Mouse (Mus musculus) ZHBTc4 (cell line): ENCODE results near the gene Zfp36l1.

Experiments used
- DNase-seq: peaks from one replicate; pipeline ENCODE4 v3.0.0-alpha.2; 2011; ENCODE audit warnings: low read depth, low spot score

The Zfp36l1 gene

DNA sequence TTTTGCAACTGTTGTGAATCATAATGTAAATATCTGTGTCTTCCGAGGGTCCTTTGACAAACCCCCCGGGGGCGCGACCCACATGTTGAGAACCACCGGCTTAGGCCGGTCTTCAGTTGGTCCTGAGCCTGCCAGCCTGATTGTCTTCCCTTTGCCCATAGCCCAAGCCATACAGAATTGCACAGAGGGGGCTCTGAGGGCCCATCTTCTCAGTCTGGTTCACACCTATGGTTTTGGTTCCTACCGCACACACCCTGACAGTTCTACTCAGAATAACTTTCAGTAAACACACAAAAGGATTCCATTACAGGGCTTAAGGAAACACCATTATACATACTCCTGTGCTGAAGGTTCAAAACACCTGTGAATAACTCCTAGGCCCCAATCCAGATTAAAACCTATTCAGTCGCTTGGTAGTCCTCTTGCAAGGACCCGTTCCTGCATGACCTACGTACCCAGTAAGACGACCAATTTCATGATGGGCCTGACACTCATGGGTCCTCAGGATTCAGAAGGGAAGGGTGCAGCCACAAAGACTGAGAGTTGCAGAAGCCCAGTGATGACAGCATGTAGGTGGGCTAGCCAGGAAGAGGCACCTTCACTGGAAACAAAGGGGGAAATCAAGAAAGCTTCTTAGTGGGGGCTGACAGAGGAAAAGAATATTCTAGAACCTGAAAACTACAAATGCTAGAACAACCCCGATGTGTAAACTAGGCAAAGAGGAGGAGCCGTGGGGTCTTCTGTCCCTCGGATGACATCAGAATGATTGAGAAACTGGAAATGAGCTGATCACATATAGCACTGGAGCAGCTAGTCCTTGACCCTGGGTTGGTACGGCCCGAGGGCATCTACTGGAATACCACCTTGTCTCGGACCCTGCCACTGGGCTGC lies 18.8 kb upstream of the Zfp36l1 start:
- no peak for DNase-seq

DNA sequence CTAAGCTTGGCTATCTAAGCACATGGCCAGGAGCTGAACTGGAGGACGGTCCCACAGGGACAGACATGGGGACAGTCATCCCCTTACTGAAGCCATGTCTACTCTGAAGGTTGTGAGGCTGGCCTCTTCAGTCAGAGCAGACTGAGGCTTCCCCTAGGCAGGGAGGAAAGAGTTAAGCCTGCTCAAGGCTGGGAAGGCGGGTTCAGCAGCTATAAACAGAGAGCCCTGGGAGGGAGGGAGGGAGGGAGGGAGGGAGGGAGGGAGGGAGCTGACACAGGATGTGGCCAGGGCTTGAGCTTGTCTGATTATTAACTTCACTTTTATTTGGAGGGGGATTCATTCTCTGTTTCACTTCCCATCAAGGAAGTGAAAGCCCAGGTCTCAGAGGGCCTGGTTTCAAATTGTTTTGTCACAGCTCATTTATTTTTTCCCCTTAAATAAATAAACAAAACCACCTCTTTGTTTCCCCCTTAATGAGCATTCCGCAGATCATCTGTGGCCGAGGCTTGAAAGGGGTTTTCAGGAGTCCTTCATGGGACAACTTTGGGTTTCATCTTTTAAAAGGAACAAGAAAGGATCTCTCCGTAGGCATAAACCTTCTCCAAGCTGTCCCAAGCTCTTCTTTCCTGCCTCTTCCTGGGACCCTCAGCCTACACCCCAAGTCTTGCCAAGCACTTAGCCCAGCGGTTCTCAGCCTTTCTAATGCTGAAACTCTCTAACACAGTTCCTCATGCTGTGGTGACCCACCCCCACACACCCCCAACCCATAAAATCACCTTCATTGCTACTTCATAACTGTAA lies 17.9 kb upstream of the Zfp36l1 start:
- peak; percentile 45 for DNase-seq

DNA sequence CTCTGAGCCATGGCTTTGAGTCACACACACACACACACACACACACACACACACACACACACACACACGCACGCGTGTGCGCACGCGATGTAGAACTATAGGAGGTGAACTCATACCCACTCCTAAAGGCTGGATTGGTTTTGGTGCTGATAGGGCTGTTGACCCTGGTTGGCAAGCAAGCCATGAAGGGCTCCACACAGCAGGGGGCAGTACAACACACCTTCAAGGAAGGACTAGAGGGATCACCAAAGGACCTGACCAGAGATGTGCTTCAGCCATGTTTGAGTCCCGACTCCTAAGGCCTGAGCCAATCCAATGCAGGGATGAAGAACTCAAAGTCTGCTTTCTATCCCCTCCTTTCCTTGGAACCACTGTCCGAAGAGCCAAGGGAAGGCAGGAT lies 16.7 kb upstream of the Zfp36l1 start:
- DNase-seq, result peak; percentile 74

DNA sequence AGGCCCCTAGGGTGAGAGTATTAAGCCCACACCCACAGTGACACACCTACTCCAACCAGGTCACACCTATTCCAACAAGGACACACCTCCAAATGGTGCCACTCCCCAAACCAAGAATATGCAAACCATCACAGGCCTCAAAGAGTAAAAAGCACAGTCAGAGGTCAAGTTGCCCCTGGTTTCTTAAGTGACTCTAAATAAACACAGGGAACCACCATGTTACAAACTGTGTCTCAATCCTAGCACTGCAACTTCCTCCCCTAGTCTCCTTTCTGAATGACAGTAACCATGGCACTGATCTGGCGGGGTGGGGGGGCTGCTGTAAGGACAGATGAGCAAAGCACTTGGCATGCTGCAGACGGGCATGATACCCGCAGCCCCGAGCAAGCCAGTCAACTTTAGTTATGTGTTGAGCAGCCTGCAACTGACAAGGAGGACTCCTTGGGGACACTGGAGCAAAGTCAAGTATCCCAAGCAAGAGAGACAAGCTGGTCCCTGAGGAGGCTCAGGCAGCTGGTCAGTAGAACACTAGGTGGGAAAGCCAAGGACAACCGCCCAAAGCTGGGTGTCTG lies 14.5 kb upstream of the Zfp36l1 start:
- DNase-seq, result peak; percentile 85

DNA sequence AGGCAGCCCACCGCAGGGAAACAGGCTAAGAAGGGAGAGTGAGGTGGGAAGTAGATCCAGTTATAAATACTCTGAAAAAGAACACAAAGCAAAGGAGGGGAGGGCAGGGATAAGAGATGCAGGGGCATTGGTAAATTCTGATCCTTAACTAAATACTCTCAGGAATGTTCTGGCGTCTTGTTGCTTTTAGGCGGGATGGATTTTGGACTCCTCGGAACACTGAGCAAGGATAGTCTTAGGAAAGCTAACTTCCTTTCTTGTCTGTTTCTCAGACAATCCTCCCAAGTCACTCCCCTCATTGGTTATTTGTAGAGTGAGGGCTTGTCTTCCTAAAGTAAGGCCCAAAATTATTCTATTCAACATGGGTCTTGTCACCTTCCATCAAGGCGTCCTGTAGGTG lies 12.5 kb upstream of the Zfp36l1 start:
- DNase-seq, result no peak

DNA sequence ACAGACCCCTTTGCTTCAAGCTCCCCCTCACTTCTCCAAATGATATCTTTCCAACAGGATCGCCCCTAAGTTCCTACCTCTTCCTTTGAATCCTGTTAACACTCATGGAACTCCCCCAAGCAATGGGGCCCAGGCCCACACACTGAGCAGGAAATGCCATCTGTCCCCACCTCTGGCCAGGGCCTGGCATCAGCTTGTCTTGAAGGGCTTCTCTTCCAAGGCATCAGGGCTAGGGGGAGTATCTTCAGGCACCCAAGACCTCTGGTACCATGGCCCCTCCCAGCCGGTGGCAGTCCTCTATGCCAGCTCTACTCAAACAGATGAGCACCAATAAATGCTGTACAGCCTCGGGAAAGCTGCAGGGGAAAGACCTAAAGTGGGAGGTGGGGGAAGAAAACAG lies 11.9 kb upstream of the Zfp36l1 start:
- DNase-seq, result no peak

DNA sequence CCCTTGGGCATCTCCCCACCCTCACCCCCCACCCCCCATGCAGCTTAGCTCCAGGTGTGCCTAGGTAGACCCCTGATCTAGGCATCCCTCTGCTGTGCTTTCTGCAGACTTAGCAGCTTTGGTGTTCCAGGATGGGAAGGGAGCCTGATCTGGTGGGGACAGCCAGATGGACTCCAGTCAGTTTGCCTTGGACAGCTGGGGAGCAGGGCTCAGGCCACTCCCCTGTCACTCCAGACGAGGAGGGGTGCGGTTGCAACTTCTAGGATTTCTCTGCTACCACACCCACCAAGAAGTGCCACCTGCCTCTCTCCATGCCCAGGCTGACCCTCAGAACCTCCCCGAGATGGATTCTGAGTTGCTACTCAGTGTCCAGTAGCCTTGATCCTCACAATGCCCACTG lies 11.4 kb upstream of the Zfp36l1 start:
- no peak for DNase-seq

DNA sequence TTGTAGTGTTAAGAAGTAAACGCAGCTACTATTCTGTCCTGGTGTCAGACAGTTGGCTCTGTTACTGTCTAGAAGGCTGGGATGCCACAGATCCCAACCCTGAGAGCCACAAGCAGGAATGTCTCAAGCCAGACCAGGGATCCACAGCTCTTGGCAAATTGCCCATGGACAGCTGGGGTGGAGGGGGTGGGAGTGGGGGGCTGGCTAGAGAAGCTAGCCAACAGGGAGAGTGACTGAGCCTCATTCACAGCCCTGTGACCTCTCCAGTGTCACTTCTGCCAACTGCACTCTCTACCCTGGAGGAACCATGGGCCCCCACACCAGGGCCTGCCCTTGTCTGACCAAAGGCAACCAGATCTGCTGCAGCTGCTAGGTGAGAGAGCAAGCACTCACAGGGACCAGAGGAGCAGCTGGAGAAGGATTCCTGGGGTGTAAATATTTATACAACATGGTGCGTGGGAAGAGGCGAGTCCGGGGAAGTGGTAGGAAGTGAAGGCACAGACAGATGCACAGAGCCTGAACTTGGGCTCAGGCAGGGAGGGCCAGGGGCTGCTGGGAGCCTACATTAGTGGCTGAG lies 10.5 kb upstream of the Zfp36l1 start:
- no peak for DNase-seq

DNA sequence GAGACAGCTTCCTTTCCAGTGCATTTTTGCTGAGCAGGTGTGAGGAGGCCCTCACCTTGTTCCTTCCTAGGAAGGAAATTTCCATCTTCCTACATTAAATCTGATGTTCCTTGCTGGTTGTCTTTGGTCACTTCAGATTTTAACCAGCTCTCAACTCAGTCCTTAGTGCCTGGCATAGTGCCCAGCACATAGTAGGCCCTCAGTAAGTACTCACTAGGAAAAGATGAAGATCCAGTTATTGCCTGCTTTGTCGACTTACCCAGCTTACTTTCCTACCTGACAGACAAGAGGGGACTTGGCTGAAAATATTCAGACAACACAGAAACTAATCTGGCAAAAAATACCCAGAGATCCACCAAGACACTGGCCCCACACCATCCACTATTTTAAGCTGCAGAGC lies 8.6 kb upstream of the Zfp36l1 start:
- DNase-seq, result no peak

DNA sequence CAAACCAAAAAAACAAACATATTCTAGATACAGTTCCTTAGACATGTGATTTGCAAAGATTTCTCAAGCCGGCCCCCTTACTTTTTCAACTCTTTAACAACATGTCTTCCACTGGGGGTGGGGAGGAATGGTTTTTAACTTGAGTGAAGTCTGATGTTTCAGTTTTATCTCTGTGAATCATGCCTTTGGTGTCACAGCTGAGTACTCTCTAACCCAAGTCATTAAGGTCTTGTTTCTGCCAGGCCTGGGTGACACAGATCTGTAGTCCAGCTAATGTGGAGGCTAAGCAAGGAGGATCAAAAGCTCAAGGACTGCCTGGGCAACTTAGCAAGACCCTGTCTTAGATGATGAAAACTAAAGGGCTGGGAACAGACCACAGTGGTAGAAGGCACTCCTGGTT lies 5.8 kb upstream of the Zfp36l1 start:
- DNase-seq, result no peak

DNA sequence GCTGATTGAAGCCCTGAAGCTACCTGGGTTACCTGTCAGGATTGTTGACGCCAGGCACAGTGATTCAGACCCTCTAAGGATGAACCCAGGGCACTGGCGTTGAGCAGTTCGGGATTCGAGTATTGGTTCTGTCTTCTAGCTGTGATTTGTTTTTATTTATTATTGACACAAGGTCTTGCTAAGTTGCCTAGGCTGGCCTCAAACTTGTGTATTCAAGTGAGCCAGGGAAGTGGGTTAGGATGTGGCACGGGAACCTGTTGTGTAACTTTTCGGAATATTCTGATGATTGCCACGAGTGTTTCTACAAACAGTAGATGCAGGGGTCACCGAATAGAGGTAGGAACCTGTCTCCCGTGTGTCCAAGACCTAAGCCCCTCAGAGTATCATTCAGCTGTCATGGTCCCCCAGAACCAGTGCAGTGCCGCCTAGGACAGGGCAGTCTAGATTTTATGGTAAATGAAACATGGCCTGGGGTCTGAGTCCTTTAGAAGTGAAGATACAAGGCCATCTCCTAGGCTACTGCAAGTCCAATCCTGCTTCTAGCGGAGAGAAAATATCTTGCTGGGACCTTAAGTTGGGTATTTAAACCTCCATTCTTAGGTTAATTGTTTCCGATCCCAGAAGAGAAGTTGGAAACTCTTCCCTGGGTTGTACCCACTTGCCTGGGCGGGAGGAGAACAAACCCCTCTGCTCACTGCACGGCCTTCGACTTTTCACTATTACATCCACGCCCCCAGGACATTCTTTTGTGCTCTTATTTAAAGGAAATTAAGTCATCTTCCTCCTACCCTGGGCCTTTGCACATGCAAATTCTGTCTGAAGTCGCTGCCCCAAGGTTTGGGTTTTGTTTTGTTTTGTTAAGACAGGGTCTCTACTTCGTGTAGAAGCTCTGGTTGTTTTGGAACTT lies 3.6 kb upstream of the Zfp36l1 start:
- peak; percentile 99 for DNase-seq

DNA sequence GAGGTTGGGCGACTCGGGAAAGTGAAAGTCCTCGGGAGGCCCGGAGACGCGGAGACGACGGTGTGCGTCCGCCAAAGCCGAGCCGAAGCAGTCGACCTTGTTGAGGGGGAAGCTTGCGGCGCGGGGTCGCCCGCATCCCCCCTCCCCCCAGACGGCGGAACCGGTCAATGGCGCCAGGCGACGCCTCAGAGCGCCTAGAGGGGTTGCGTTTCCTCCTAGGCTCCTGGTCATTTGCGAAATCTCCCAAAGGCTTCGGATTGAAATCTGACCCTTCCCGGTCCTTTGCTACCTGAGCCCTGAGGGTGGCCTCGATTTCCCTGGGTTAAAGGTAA lies 3.0 kb upstream of the Zfp36l1 start:
- DNase-seq, result no peak

DNA sequence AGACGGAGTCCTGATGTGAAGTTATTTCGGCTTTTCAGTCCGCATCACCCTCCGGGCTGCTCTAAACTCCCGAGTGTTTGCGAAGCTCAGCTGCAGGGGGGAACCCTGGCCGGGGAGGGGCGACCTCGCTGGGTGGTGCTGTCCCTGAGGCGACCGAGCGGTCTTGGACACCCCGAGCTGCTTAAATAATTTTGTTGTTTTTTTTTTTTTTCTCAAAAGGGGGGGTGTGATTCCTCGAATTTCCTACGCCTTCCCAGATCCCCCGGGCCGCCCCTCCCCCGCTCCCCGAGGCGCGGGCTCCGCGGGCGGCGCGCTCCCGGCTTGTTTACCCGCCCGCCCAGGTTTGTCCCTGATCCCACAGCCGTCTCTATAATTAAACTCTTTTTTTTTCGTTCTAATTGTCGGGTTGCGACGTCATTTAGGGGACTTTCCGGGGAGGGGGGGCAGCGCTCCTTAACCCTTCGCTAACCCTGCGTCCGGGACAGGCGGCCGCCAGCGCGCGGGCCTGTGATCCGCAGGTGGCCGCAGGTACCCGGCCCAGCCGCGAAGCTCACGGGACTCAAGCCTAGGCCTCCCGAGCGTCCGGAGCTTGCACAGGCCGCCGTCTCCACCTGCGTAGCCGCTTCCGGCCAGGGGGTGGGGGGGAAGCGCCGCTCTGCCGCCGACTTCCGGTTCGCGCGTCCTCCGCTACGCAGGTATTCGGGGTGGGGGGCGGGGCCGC lies 2.5 kb upstream of the Zfp36l1 start:
- peak; percentile 89 for DNase-seq

DNA sequence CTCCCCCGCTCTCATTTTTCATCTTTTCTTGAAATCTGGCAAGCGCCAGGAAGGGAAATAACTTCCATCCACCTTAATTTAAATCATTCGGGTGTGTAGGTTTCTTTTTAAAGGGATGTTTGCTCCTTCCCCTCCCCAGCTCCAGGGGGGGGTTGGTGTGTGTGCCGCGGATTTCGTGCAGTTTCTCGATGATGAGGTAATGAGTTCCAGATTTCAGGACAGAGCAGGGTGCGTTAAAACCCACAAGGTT lies 2.0 kb upstream of the Zfp36l1 start:
- no peak for DNase-seq

DNA sequence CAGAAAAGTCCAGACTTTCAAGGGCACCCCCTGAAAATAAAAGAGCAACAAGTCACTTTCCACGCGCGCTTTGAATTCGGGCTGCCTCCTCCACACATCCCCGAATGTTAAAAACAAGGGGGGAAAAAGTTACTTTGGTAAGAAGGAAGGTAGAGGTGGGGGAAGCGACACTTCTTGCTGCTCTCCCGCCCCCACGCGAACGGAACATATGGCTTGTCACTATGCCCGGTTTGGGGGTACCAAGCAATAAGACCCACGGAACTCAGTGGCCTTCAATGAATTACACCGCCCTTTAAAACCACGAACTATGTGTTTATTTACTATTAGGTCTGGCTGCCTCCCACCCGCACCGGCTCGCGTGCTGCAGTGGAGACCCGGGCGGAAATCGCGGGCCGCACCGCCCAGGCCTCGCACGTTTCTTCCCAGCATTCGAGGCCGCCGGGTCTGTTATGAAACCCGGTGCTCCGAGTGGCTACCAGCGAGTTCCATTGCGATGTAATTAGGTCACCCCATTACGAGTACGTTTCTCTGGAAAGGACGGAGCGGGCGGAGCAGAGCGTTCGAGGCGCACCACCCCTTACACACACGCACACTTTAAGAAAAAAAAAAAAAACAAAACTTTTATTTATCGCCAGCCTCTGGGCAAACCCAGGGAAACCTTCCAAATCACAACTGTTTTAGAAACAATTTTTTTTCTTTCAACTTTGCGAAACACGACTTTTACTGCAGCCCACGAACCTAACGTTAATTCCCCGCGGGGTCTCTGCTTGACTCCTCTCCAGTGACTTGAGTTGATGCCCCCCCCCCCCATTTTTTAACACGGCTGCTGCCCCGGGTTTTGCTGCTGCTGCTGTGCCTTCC lies 1.4 kb upstream of the Zfp36l1 start:
- DNase-seq, result peak; percentile 47

DNA sequence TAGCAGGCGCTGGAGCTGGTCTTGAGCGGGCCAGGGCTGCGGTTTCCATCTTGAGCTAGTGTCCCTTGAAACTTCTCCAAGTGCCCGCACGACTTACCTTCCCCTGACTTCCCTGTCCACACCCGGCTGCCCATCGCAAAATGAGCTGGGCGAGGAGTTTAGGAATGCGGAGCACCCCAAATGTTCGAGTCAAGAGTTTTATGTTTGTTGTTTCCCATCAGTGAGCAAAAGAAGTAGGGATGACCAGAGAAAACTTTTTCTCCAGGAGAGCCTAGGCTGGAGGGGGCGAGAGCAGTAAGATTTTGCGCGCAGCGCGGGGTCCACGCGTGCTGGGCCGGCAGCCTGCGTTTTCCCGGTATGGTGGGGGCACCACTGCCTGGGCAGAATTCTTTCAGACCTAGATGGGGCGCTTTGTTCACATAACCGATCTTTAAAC lies 791 bp upstream of the Zfp36l1 start:
- DNase-seq, result no peak

DNA sequence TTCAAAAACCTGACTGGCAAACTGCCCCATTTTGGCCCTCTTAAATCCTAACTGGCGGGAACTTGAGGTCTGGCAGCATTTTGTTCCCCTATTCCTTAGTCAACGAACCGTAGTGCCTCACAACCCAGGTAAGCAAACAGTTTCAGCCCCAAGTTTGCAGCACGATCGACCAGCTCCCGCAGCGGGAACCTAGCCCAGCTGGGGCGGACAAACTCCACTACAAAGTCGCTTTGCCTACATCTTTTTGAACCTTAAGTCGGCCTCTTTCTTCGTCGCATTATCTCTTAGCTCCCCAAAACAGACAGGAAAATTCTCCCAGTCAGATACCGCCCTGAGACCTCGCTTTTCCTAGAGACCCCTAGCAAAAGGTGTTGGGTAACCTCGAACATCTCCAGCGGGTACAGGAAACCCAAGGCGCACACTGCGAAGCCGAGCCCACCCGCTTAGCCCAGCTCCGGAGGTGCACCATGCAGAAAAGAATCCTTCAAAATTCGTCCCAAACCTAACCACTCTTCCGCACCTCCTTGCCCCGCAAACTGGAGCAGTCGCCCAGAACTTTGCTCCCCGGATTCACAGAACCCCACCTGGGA lies 647 bp downstream of the Zfp36l1 start:
- DNase-seq, result peak; percentile 29

DNA sequence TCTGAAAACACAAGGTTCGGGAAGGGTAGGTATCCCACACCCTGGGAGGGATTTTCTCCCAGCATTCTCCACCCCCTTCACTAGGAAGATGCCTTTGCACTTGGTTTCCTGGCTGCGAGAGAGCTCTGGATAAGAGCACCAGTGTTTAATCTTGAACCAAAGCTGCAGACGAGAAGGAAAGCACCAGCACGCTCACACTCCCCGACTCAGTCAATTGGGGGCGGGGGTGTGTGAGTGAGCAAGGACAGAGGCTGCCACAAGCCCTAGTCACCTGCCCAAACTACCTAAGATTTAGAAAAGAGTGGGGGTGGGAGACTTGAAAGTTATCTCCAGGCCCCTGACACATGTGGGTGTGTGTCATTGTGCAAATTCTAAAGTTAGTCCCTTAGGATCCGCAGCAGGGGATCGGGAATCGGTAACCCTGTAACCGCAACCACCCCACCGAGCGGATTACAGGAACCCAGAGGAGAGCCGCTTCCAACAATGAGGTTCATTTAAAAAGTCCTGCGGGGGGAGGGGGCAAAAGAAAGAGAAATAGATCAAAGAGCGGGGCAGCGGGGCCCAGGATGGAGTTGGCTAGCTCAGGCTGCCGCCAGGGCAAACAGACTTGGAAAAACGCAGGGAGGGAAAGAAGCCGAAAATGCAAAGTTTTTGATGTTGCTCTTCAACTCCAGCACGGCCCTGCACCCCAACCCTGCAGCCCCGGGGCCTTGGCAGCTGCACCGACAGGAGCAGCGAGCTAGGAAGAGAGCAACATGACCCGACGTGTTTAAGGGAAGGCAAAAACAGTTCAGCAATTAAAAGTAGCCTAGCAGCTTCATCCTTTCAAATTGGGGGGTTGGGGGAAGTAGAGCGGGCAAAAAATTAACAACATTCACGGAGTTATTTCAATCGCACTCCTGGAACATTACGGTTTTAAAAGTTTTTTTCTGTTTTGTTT lies 1.4 kb downstream of the Zfp36l1 start:
- peak; percentile 92 for DNase-seq

DNA sequence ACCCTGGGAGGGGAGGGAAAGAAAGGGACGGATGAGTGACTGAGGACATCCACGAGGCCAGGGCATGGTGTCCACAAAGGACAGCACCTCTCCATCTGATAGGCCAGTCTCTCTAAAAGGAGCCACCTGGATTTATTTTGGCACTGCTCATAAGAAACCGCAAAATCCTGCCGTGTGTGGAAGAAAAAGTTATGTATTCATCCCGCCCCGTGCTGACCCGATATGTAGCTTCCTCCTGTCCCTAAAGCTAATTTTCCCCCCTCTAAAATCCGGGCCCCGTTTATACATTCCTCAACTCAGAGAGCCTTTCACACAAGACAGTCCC lies 2.3 kb downstream of the Zfp36l1 start:
- no peak for DNase-seq
